Mouse (Mus musculus): ENCODE results near the gene Ctnnbip1.

DNA sequence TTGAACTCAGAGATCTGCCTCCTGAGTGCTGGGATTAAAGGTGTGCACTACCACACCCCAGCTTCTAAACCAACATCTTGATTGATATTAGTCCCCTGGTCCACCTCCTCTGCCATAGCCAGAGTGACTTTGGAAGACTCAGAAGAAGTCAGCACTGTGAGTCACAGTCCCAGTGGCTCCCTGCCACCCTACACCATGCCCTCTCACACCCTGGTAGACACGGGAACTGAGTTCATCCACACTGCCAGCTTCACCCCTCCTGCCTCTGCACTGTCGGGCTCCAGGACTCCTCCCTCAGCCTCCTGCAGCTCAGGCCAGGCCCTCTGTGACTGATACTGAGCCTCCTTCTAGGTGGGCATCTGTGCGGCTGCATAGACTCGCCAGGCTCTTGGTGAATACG, 32.8 kb downstream of the Ctnnbip1 start:
- TF ChIP-seq CTCF (IDR thresholded peaks at IDR 0.05; ENCODE audit: extremely low read depth, insufficient read depth, low read length) (no peak), POLR2A (IDR thresholded peaks at IDR 0.05; ENCODE audit: extremely low read depth, insufficient read depth, low read length) (no peak)

All from cortical plate, adult 2 months (tissue).